Mouse (Mus musculus) CH12.LX (cell line): Measurements from ENCODE around the gene Adam10. TPM values are rescaled to one million over a fixed set of nuclear protein-coding genes. Genes with fewer than 3 reads are reported as not detected.

ENCODE experiments used
- DNase-seq: peaks from one replicate; pipeline ENCODE4 v3.0.0-alpha.2; 2013; ENCODE audit errors: extremely low read depth
- H3K27ac ChIP-seq: 2 replicates; pipeline ENCODE4 v1.5.1; 2012; ENCODE audit warnings: low read depth, mild to moderate bottlenecking, control low read depth, moderate library complexity; ENCODE audit not compliant: insufficient read depth
- H3K27me3 ChIP-seq: replicated peaks from 2 replicates; pipeline ENCODE3; 2012; ENCODE audit warnings: inconsistent platforms
- H3K36me3 ChIP-seq, 2 experiments: replicated peaks in 1 of 2; 2 replicates each; pipeline versions ENCODE3 to v1.6.1; 2012; ENCODE audit warnings: inconsistent platforms in 1 of 2, low read length in 1 of 2, mild to moderate bottlenecking in 1 of 2, mixed read lengths in 1 of 2, moderate library complexity in 1 of 2; ENCODE audit not compliant: control insufficient read depth in 1 of 2, insufficient read depth in 1 of 2
- H3K4me1 ChIP-seq, 2 experiments: 2 replicates each; pipeline ENCODE4 v1.6.1; 2012; ENCODE audit warnings: inconsistent platforms in 1 of 2, moderate library complexity in 1 of 2; ENCODE audit not compliant: insufficient read depth in 2 of 2, control insufficient read depth in 1 of 2
- H3K4me2 ChIP-seq: 2 replicates; pipeline ENCODE4 v1.6.1; 2012; ENCODE audit warnings: low read depth, mild to moderate bottlenecking, control low read depth; ENCODE audit not compliant: poor library complexity, insufficient read depth, severe bottlenecking
- H3K4me3 ChIP-seq, 3 experiments: fragments of 150-350 bp in 1 of 3; sonication (generic) in 1 of 3; replicated peaks in 1 of 3; 2 replicates each; pipeline versions ENCODE3 to v1.5.1; 2011 to 2012; ENCODE audit warnings: low read depth in 2 of 3, low read length in 2 of 3, mild to moderate bottlenecking in 2 of 3, moderate library complexity in 2 of 3, control low read depth in 1 of 3, improper control_type of control experiment in 1 of 3, inconsistent platforms in 1 of 3, mixed read lengths in 1 of 3; ENCODE audit not compliant: poor library complexity in 1 of 3
- H3K79me2 ChIP-seq: replicated peaks from 2 replicates; pipeline ENCODE4 v1.6.1; 2012; ENCODE audit warnings: mild to moderate bottlenecking, moderate library complexity; ENCODE audit not compliant: control insufficient read depth, poor library complexity, insufficient read depth, severe bottlenecking; ENCODE audit errors: extremely low read depth
- H3K9ac ChIP-seq: 2 replicates; pipeline ENCODE4 v1.6.1; 2012; ENCODE audit warnings: low read depth, mild to moderate bottlenecking, control low read depth, moderate library complexity; ENCODE audit not compliant: insufficient read depth
- H3K9me3 ChIP-seq: replicated peaks from 2 replicates; pipeline ENCODE3; 2012; ENCODE audit warnings: low read length, inconsistent platforms, mixed read lengths
- CHD2 ChIP-seq: IDR thresholded peaks from 2 replicates; pipeline ENCODE4 v1.6.1; 2011; ENCODE audit warnings: low read length, improper control_type of control experiment
- CTCF ChIP-seq, 2 experiments: IDR thresholded peaks in 1 of 2; conservative IDR thresholded peaks in 1 of 2; 2 replicates each; pipeline ENCODE4 v1.5.1; 2011 to 2012; ENCODE audit warnings: low read depth in 2 of 2, low read length in 2 of 2, improper control_type of control experiment in 1 of 2, inconsistent platforms in 1 of 2, mild to moderate bottlenecking in 1 of 2, moderate library complexity in 1 of 2
- ELF1 ChIP-seq: IDR thresholded peaks from 2 replicates; pipeline ENCODE4 v1.6.1; 2014; ENCODE audit warnings: low read depth, mild to moderate bottlenecking, inconsistent platforms, low read length, improper control_type of control experiment
- EP300 ChIP-seq: IDR thresholded peaks from 2 replicates; pipeline ENCODE4 v1.6.1; 2011; ENCODE audit warnings: low read length, improper control_type of control experiment
- ETS1 ChIP-seq: conservative IDR thresholded peaks from 2 replicates; pipeline ENCODE4 v1.6.1; 2012; ENCODE audit warnings: low read depth, mild to moderate bottlenecking, inconsistent platforms, low read length, improper control_type of control experiment, moderate library complexity
- HCFC1 ChIP-seq: IDR thresholded peaks from 2 replicates; pipeline ENCODE4 v1.6.1; 2012; ENCODE audit warnings: low read depth, mild to moderate bottlenecking, inconsistent platforms, low read length, improper control_type of control experiment
- IRF4 ChIP-seq: IDR thresholded peaks from 2 replicates; pipeline ENCODE4 v1.6.1; 2014; ENCODE audit warnings: low read depth, mild to moderate bottlenecking, inconsistent platforms, low read length, improper control_type of control experiment
- JUND ChIP-seq: conservative IDR thresholded peaks from 2 replicates; pipeline ENCODE4 v1.6.1; 2011; ENCODE audit warnings: low read depth, low read length, improper control_type of control experiment
- KAT2A ChIP-seq: IDR thresholded peaks from 2 replicates; pipeline ENCODE4 v1.6.1; 2012; ENCODE audit warnings: low read length, improper control_type of control experiment, inconsistent platforms; ENCODE audit not compliant: insufficient replicate concordance
- MAX ChIP-seq: IDR thresholded peaks from 2 replicates; pipeline ENCODE4 v1.6.1; 2011; ENCODE audit warnings: low read length, improper control_type of control experiment
- MAZ ChIP-seq: IDR thresholded peaks from 2 replicates; pipeline ENCODE4 v1.6.1; 2012; ENCODE audit warnings: low read depth, mild to moderate bottlenecking, inconsistent platforms, low read length, improper control_type of control experiment, moderate library complexity
- MEF2A ChIP-seq: IDR thresholded peaks from 2 replicates; pipeline ENCODE4 v1.6.1; 2014; ENCODE audit warnings: low read depth, mild to moderate bottlenecking, inconsistent platforms, low read length, improper control_type of control experiment, borderline replicate concordance
- MXI1 ChIP-seq: IDR thresholded peaks from 2 replicates; pipeline ENCODE4 v1.6.1; 2011; ENCODE audit warnings: mild to moderate bottlenecking, low read depth, low read length, improper control_type of control experiment
- MYC ChIP-seq: IDR thresholded peaks from 2 replicates; pipeline ENCODE4 v1.6.1; 2011; ENCODE audit warnings: low read depth, mild to moderate bottlenecking, improper control_type of control experiment, low read length
- NELFE ChIP-seq: IDR thresholded peaks from 2 replicates; pipeline ENCODE4 v1.6.1; 2011; ENCODE audit warnings: low read depth, low read length, improper control_type of control experiment
- NRF1 ChIP-seq: IDR thresholded peaks from 2 replicates; pipeline ENCODE4 v1.6.1; 2014; ENCODE audit warnings: low read depth, mild to moderate bottlenecking, inconsistent platforms, low read length, improper control_type of control experiment, moderate library complexity
- POLR2A ChIP-seq: IDR thresholded peaks from 2 replicates; pipeline ENCODE4 v1.6.1; 2011; ENCODE audit warnings: low read depth, mild to moderate bottlenecking, improper control_type of control experiment, low read length
- POLR2AphosphoS2 ChIP-seq: IDR thresholded peaks from 2 replicates; pipeline ENCODE4 v1.6.1; 2011; ENCODE audit warnings: low read depth, low read length, improper control_type of control experiment
- RAD21 ChIP-seq: IDR thresholded peaks from 2 replicates; pipeline ENCODE4 v1.6.1; 2011; ENCODE audit warnings: low read depth, mild to moderate bottlenecking, low read length, improper control_type of control experiment, moderate library complexity
- SMC3 ChIP-seq: IDR thresholded peaks from 2 replicates; pipeline ENCODE4 v1.6.1; 2011; ENCODE audit warnings: low read depth, low read length, improper control_type of control experiment
- TBP ChIP-seq: conservative IDR thresholded peaks from 2 replicates; pipeline ENCODE4 v1.6.1; 2011; ENCODE audit warnings: low read depth, low read length, improper control_type of control experiment
- ZKSCAN1 ChIP-seq: IDR thresholded peaks from 2 replicates; pipeline ENCODE4 v1.6.1; 2012; ENCODE audit warnings: low read depth, inconsistent platforms, low read length, improper control_type of control experiment, borderline replicate concordance
- dilution Hi-C: fragments of 300-500 bp; cut with MboI; formaldehyde crosslinking; loops from 2 replicates; pipeline ENCODE4 v1.14.3; 2020; ENCODE audit warnings: low sequenced_read_pairs; ENCODE audit not compliant: extremely low pct_unique_long_range_greater_than_20kb, extremely low pct_ligation_motif_present
- in situ Hi-C: fragments of 300-500 bp; cut with MboI; formaldehyde crosslinking; loops from 3 replicates; pipeline ENCODE4 v1.14.3; 2019; ENCODE audit warnings: low sequenced_read_pairs, low pct_ligation_motif_present, low pct_unique_long_range_greater_than_20kb, mixed read lengths
- polyA plus RNA-seq: library from polyadenylated mRNA; unstranded; fragments of >175 nt; gene quantifications from 2 replicates; pipeline ENCODE4 v1.2.1, GENCODE M21; 2012; ENCODE audit warnings: low read depth; ENCODE audit not compliant: insufficient read length
- total RNA-seq, 2 experiments: library from RNA; depleted of rRNA; stranded (reverse); fragments of 300-350 nt in 1 of 2; fragments of >200 nt in 1 of 2; gene quantifications; 2 replicates each; pipeline ENCODE4 v1.2.3; 2012 to 2014

The Adam10 gene
- total and polyA plus RNA-seq, 3 experiments = 9.3 to 28.9 (median 17.8) TPM

- Histone ChIP-seq H3K4me1 (peaks cover 5 to 12% of the 10 kb centered on the region in 2 experiments), H3K27ac (no peak overlapping the region), H3K9ac (no peak overlapping the region), H3K79me2 (no peaks in the 10 kb centered on the region), H3K4me3 (no peak overlapping the region), H3K36me3 (no peaks in the 10 kb centered on the region), H3K9me3 (peaks cover 2% of the 10 kb centered on the region), H3K4me2 (no peak overlapping the region), H3K27me3 (no peaks in the 10 kb centered on the region)
- in situ Hi-C loops (no loop called here), dilution Hi-C loops (no loop called here)
- no peak for DNase-seq
- TF ChIP-seq POLR2A (no peak), TBP (0 out of 2 replicates have a peak, but pooled peaks have one; percentile 39)
Observed at GRCm38 (mm10) chr9:70666811-70667210, 12.0 kb upstream of the Adam10 start.

- peaks cover 5 to 19% of the 10 kb centered on the region in 2 experiments for H3K4me1 ChIP-seq
- no peak for DNase-seq
- H3K36me3 ChIP-seq = no peaks in the 10 kb centered on the region
- H3K27me3 ChIP-seq = no peaks in the 10 kb centered on the region
- H3K4me3 ChIP-seq = no peak overlapping the region
- no peak for TF ChIP-seq MYC
- no peak for TF ChIP-seq EP300
- TF ChIP-seq MEF2A = no peak
- peak; percentile 45 for TF ChIP-seq SMC3
- no peak for TF ChIP-seq MAZ
- TF ChIP-seq MXI1 = no peak
- TF ChIP-seq ZKSCAN1 = no peak
- TF ChIP-seq CHD2 = no peak
- no peak for TF ChIP-seq IRF4
- no peak for TF ChIP-seq JUND
- TF ChIP-seq ELF1 = no peak
- no peak for TF ChIP-seq MAX
- no peak for TF ChIP-seq KAT2A
- no peak for TF ChIP-seq ETS1
- TF ChIP-seq POLR2AphosphoS2 = no peak
- peak; percentile 15 to 51; a peak in 2 of 4 replicates for TF ChIP-seq CTCF (conservative IDR thresholded peaks at IDR 0.05 in 1 of 2, IDR thresholded peaks at IDR 0.05 in 1 of 2; ENCODE audit: low read depth in 2 of 2, low read length in 2 of 2)
- peak; percentile 46 for TF ChIP-seq RAD21
- TF ChIP-seq NRF1 = no peak
- no peak for TF ChIP-seq TBP
- TF ChIP-seq HCFC1 = no peak
- TF ChIP-seq NELFE = no peak
- TF ChIP-seq, all 38 proteins: peak for 3
- Histone ChIP-seq H3K27ac (no peak overlapping the region), H3K9me3 (peaks cover 2% of the 10 kb centered on the region), H3K9ac (no peak overlapping the region), H3K79me2 (no peaks in the 10 kb centered on the region), H3K4me2 (no peak overlapping the region)
- in situ Hi-C loops = no loop called here
- dilution Hi-C loops = no loop called here
Observed at GRCm38 (mm10) chr9:70668048-70668447, 10.7 kb upstream of the Adam10 start.
